Mouse (Mus musculus) lung, postnatal 0 days (tissue): ENCODE results near the gene Ager.

Experiments
- CTCF ChIP-seq: IDR thresholded peaks from 2 replicates; pipeline ENCODE4 v1.5.1; 2016; ENCODE audit warnings: antibody characterized with exemption, mild to moderate bottlenecking
- EP300 ChIP-seq: IDR thresholded peaks from 2 replicates; pipeline ENCODE4 v1.6.1; 2016; ENCODE audit warnings: antibody characterized with exemption, mild to moderate bottlenecking, control low read depth

DNA sequence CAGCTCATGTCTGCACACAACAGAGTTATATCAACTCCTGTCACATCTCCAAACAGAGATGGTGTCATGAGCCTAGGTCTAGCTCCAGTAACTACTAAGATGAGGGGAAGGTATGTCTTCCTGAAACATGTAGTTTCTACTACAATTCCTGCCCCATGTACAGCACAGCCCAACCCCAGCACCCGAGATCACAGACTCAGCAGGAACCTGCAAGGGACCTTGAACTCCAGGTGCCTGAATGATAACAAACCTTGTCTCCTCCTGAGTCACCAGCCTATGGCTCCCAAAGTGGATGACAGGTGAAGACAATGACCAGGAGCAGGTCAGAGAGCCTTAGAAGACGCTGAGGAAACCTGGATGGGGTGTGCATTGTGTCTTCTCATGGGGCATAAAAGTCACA is 47.8 kb upstream of the Ager start:
- no peak for TF ChIP-seq CTCF
- TF ChIP-seq EP300 = no peak
